Mouse (Mus musculus): ENCODE data around the gene Gm3317. TPM values are rescaled to one million over a fixed set of nuclear protein-coding genes. Genes with fewer than 3 reads are reported as not detected.
"Not testable (repeated sequence)": the region's sequence is repeated elsewhere in the genome, so short reads cannot be mapped to it uniquely, and the experiment has no call there.

Gm3317 gene
- not detected in 2 replicates for polyA plus RNA-seq (2015; fragmentation: Nextera tagmentation; extraction: Ambion mirVana)

DNA sequence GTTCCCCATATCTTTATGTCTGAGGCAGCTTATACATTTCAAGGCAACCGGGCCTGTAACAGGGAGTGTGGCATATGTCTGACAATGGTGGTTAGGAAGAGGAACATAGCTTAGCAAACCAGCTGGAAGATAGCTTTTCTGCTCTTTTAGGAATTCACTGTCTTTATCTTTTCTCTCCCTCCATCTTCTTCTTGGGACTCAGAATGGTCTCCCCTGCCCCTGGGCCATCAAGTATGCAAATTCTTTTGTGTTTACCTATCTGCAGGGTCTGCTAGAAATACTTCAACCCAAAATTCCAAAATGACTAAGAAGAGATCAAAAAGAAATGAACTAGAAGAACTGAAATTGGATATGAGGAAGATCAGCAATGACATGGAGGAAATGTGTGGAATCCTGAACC lies at the start of gene Gm3317:
Gm3317 (plus strand) TSS at position 301 of the 400 bp plus-strand sequence.
- H3K4me2 ChIP-seq (ENCODE audit: low read length); H3K9me3 ChIP-seq (ENCODE audit: control insufficient read depth, low read length); H3K36me3 ChIP-seq (ENCODE audit: control insufficient read depth, insufficient read depth); ATAC-seq; H3K27ac ChIP-seq (ENCODE audit: low read length); H3K27me3 ChIP-seq (replicated peaks; ENCODE audit: control insufficient read depth, insufficient read depth, low read length); H3K4me1 ChIP-seq (replicated peaks; ENCODE audit: control insufficient read depth, insufficient read depth, low read length); H3K9ac ChIP-seq (replicated peaks; ENCODE audit: low read depth, low read length); H3K4me3 ChIP-seq (replicated peaks; ENCODE audit: low read length): not testable (repeated sequence)
- no CpG with 5 or more reads among the region's 1 CpGs for WGBS

DNA sequence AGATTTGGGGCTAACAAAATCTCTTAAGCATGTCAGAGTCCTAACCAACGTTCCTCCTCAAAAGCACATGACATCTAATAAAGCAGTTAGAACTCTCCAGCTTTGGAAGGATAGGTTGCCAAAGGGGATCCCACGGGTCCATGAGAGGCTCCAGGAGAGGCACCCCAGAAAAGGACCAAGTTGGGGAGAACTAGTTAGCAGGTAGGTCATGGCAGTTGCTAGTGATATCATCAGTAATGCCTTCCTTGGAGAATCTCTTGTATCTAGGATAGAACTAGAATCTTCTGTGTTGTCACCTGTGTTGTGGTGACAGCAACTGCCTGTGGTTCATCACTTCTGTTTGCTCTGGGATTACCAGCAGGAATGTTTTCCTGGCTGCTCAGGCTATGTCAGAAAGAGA lies 33.1 kb upstream of the Gm3317 start, which contains the start of gene Gm8279:
Gm8279 (plus strand) TSS at position 301 of the 400 bp plus-strand sequence.
- not testable (repeated sequence) for H3K4me3 ChIP-seq (replicated peaks; ENCODE audit: low read length); H3K27ac ChIP-seq (ENCODE audit: low read length); H3K4me1 ChIP-seq (replicated peaks; ENCODE audit: control insufficient read depth, insufficient read depth, low read length); H3K36me3 ChIP-seq (ENCODE audit: control insufficient read depth, insufficient read depth); ATAC-seq; H3K4me2 ChIP-seq (ENCODE audit: low read length); H3K27me3 ChIP-seq (replicated peaks; ENCODE audit: control insufficient read depth, insufficient read depth, low read length); H3K9me3 ChIP-seq (ENCODE audit: control insufficient read depth, low read length); H3K9ac ChIP-seq (replicated peaks; ENCODE audit: low read depth, low read length)
- 65% methylated on average over 2 of the region's 2 CpGs for WGBS

DNA sequence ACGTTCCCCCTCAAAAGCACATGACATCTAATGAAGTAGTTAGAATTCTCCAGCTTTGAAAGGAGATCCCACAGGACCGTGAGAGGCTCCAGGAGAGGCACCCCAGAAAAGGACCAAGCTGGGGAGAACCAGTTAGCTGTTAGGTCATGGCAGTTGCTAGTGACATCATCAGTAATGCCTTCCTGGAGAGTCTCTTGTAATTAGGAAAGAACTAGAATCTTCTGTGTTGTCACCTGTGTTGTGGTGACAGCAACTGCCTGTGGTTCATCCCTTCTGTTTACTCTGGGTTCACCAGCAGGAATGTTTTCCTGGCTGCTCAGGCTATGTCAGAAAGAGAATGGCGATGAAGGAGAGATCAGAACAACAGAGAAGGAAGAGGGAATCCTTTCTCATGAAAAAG lies 21.2 kb downstream of the Gm3317 start, which contains the start of gene Gm8271:
Gm8271 (plus strand) TSS at position 301 of the 400 bp plus-strand sequence.
- not testable (repeated sequence) for H3K36me3 ChIP-seq (ENCODE audit: control insufficient read depth, insufficient read depth); H3K9me3 ChIP-seq (ENCODE audit: control insufficient read depth, low read length); H3K4me3 ChIP-seq (replicated peaks; ENCODE audit: low read length); H3K27me3 ChIP-seq (replicated peaks; ENCODE audit: control insufficient read depth, insufficient read depth, low read length); H3K9ac ChIP-seq (replicated peaks; ENCODE audit: low read depth, low read length); H3K4me1 ChIP-seq (replicated peaks; ENCODE audit: control insufficient read depth, insufficient read depth, low read length); H3K27ac ChIP-seq (ENCODE audit: low read length); ATAC-seq; H3K4me2 ChIP-seq (ENCODE audit: low read length)
- no CpG with 5 or more reads among the region's 3 CpGs for WGBS

Other genes starting within 250 kb of the Gm3317 start
- gene Gm8297, start 180.6 kb upstream of the Gm3317 start, polyA plus RNA-seq (2015; fragmentation: Nextera tagmentation; extraction: Ambion mirVana): not detected in 2 replicates
- not detected in 2 replicates for gene Gm3298, start 148.6 kb upstream of the Gm3317 start, polyA plus RNA-seq (2015; fragmentation: Nextera tagmentation; extraction: Ambion mirVana)
- not detected in 2 replicates for gene 4930555G01Rik, start 113.9 kb upstream of the Gm3317 start, polyA plus RNA-seq (2015; fragmentation: Nextera tagmentation; extraction: Ambion mirVana)
- 8.5 and 9.2 TPM in 2 replicates for gene Gm8281, start 93.5 kb upstream of the Gm3317 start, polyA plus RNA-seq (2015; fragmentation: Nextera tagmentation; extraction: Ambion mirVana)
- gene Gm8279, start 33.0 kb upstream of the Gm3317 start, polyA plus RNA-seq (2015; fragmentation: Nextera tagmentation; extraction: Ambion mirVana): not detected in 2 replicates
- not detected in 2 replicates for gene Gm8271, start 21.3 kb downstream of the Gm3317 start, polyA plus RNA-seq (2015; fragmentation: Nextera tagmentation; extraction: Ambion mirVana)
- not detected in 2 replicates for gene Gm3526, start 96.0 kb downstream of the Gm3317 start, polyA plus RNA-seq (2015; fragmentation: Nextera tagmentation; extraction: Ambion mirVana)
- not detected in 2 replicates for gene Gm3542, start 170.4 kb downstream of the Gm3317 start, polyA plus RNA-seq (2015; fragmentation: Nextera tagmentation; extraction: Ambion mirVana)
- 1.1 TPM in 1 of 2 replicates, not detected in the other for gene Gm3500, start 224.5 kb downstream of the Gm3317 start, polyA plus RNA-seq (2015; fragmentation: Nextera tagmentation; extraction: Ambion mirVana)